Mouse (Mus musculus) limb, embryonic 12.5 days (tissue): ENCODE measurements around the gene Il12rb1. TPM values are rescaled to one million over a fixed set of nuclear protein-coding genes. Genes with fewer than 3 reads are reported as not detected.
A peak's percentile ranks its signal among the peaks of the same experiment; 100 is the strongest.

Experiments
- ATAC-seq: fragments of 200-750 bp; cut with Nextera tagmentation; 2 replicates; pipeline ENCODE4 v1.8.0; 2017; ENCODE audit warnings: low read depth, moderate TSS enrichment; ENCODE audit not compliant: insufficient number of reproducible peaks, insufficient read depth, low FRiP score, low TSS enrichment
- H3K27ac ChIP-seq: fragments of 300-500 bp; sonication (generic); 2 replicates; pipeline ENCODE4 v1.5.1; 2016; ENCODE audit warnings: mild to moderate bottlenecking, moderate library complexity
- H3K27me3 ChIP-seq: fragments of 300-500 bp; sonication (generic); 2 replicates; pipeline ENCODE4 v1.6.1; 2016; ENCODE audit warnings: mild to moderate bottlenecking, moderate library complexity
- H3K36me3 ChIP-seq: fragments of 300-500 bp; sonication (generic); 2 replicates; pipeline ENCODE4 v1.6.1; 2016; ENCODE audit warnings: mild to moderate bottlenecking, moderate library complexity
- H3K4me1 ChIP-seq: fragments of 300-500 bp; sonication (generic); replicated peaks from 2 replicates; pipeline ENCODE4 v1.6.1; 2016
- H3K4me2 ChIP-seq: fragments of 300-500 bp; sonication (generic); 2 replicates; pipeline ENCODE4 v1.6.1; 2016; ENCODE audit warnings: mild to moderate bottlenecking, moderate library complexity
- H3K4me3 ChIP-seq: fragments of 300-500 bp; sonication (generic); replicated peaks from 2 replicates; pipeline ENCODE4 v1.5.1; 2016; ENCODE audit warnings: mild to moderate bottlenecking
- H3K9ac ChIP-seq: fragments of 300-500 bp; sonication (generic); replicated peaks from 2 replicates; pipeline ENCODE4 v1.6.1; 2016; ENCODE audit warnings: mild to moderate bottlenecking, moderate library complexity
- H3K9me3 ChIP-seq: fragments of 300-500 bp; sonication (generic); 2 replicates; pipeline ENCODE4 v1.6.1; 2016; ENCODE audit warnings: mild to moderate bottlenecking, moderate library complexity
- WGBS: fragments of 180-500 bp; shearing (Covaris S2); methylation state at CpG from one replicate; pipeline ENCODE4 v1.1.7; 2016; 5-methylcytosine and 5-hydroxymethylcytosine counted together
- polyA plus RNA-seq: library from polyadenylated mRNA; unstranded; fragments of >200 nt; fragmentation: Nextera tagmentation; extraction: Ambion mirVana; gene quantifications from 2 replicates; pipeline ENCODE4 v1.2.1, GENCODE M21; 2016

Il12rb1 gene
- not detected in 2 replicates for polyA plus RNA-seq

DNA sequence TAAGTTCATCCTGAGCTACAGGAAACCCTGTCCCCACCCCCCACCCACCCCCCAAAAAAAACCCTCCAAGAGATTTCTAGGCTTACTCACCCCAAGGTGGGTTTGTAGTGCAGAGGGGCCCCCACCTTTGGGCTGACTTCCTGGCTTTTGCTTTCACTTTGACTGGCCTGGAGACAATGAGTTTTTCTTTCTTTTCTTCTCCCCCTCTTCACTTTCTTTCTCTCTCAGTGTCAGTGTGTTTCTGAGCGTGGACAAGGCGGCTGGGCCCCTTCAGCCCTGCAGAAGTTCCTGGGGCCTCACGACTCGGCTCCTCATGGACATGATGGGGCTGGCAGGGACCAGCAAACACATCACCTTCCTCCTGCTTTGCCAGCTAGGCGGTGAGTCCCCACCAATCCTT is at the start of gene Il12rb1:
Gene Il12rb1, plus strand, starts transcription at position 211 of the 400 bp plus-strand sequence.
- Histone ChIP-seq H3K4me1 (peaks cover 10% of the 10 kb centered on the region), H3K9ac (no peak within 1 kb of the TSS), H3K36me3 (no peaks in the 10 kb centered on the region), H3K4me3 (no peak within 1 kb of the TSS), H3K9me3 (no peaks in the 10 kb centered on the region), H3K4me2 (no peak within 1 kb of the TSS), H3K27ac (no peak within 1 kb of the TSS), H3K27me3 (peaks cover 58% of the 10 kb centered on the region)
- ATAC-seq: no peak
- WGBS: 67% methylated on average over 5 of the region's 5 CpGs

GRCm38 (mm10) chr8:70758616-70759561 is 49.4 kb upstream of the Il12rb1 start:
- no peaks in the 10 kb centered on the region for H3K9me3 ChIP-seq
- ATAC-seq: no peak
- no peak overlapping the region for H3K27ac ChIP-seq
- H3K27me3 ChIP-seq: no peaks in the 10 kb centered on the region
- H3K9ac ChIP-seq: 0 out of 2 replicates have a peak overlapping the region, but pooled peaks have one; percentile 8
- peaks cover 28% of the 10 kb centered on the region for H3K4me1 ChIP-seq
- no peak overlapping the region for H3K4me2 ChIP-seq
- peaks cover 26% of the 10 kb centered on the region for H3K36me3 ChIP-seq
- WGBS: 69% methylated on average over 19 of the region's 19 CpGs
- no peak overlapping the region for H3K4me3 ChIP-seq

DNA sequence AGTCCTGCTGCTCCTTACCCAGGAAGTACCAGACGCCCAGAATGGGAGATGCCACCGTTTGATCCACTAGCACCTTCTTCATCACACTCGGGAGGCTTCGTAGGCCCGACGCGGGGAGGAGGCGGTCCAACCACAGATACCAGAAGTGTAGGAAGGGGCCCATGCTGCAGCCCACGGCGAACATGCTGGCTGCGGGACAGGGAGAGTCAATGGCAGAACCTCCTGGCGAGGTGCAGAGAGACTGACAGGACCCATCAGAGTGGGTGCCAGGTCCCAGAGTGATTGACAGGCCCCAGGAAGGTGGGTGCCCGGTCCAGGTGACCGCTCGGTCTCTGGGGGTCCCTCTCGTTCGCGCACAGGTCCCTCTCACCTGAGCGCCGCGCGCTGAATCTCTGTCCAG is 47.9 kb upstream of the Il12rb1 start:
- Histone ChIP-seq H3K4me2 (peak overlapping the region; percentile 98), H3K27ac (peak overlapping the region; percentile 56), H3K36me3 (peaks cover 26% of the 10 kb centered on the region), H3K9me3 (no peaks in the 10 kb centered on the region), H3K9ac (peak overlapping the region; percentile 74), H3K4me3 (peak overlapping the region; percentile 68), H3K4me1 (peaks cover 20% of the 10 kb centered on the region), H3K27me3 (no peaks in the 10 kb centered on the region)
- 1% methylated on average over 22 of the region's 22 CpGs for WGBS
- ATAC-seq: no peak

DNA sequence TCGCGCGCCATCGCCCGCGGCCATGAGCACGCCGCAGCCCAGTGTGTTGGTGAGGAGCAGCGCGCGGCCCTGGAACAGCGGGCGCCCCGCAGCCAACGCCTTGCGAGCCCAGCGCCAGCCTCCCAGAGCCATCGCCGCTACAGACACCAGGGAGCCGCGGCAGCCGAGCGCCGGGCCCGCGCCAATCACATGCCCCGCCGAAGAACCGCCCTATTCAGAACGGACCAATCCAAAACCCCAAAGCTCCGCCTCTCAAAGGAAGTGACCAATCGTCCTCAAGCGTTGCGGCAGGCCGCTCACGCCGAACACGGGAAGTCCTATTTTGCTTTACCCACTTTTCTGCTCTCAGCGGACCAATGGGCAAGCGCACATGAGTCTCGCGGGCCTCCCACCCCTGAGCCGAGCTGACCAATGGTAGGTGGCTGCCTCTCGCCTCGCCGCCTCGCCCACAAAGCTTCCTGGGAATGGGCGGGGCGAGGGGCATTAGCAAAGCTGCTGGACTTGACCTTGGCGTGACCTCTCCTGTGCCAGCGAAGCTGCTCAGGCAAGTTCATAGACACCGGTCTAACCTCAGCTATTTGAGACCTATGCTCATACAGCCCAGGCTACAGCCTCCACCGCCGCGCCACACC is 47.4 kb upstream of the Il12rb1 start, which contains the start of gene Mpv17l2:
Gene Mpv17l2, minus strand, starts transcription at position 172 of the 632 bp plus-strand sequence.
- Histone ChIP-seq H3K4me2 (peak within 1 kb of the TSS; percentile 98), H3K36me3 (peaks cover 26% of the 10 kb centered on the region), H3K4me1 (peaks cover 19% of the 10 kb centered on the region), H3K9ac (peak within 1 kb of the TSS; percentile 74), H3K27ac (peak within 1 kb of the TSS; percentile 56), H3K4me3 (peak within 1 kb of the TSS; percentile 68), H3K9me3 (no peaks in the 10 kb centered on the region), H3K27me3 (no peaks in the 10 kb centered on the region)
- WGBS: under 1% methylated on average over 55 of the region's 55 CpGs
- ATAC-seq: peak; percentile 95

DNA sequence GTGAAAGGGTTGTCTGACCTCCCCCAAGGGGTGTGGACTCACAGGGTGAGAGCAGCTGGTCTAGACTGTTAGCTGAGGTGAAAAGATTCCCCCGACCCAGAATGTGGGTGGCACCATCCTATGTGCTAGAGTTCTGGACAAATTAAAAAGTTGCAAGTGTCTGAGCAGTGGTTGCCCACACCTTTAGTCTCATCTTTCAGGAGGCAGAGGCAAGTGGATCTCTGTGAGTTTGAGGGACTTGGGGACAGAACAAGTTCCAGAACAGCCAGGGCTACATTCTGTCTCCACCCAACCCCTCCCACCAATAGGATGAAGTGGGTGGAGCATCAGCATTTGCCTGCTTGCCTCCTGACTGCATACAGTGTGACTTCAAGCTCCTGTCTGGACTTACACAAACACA is 46.1 kb upstream of the Il12rb1 start:
- Histone ChIP-seq H3K9ac (no peak overlapping the region), H3K27me3 (no peaks in the 10 kb centered on the region), H3K36me3 (peaks cover 16% of the 10 kb centered on the region), H3K4me3 (no peak overlapping the region), H3K27ac (no peak overlapping the region), H3K9me3 (no peaks in the 10 kb centered on the region), H3K4me2 (no peak overlapping the region), H3K4me1 (peaks cover 30% of the 10 kb centered on the region)
- 82% methylated on average over 1 of the region's 1 CpGs for WGBS
- no peak for ATAC-seq

DNA sequence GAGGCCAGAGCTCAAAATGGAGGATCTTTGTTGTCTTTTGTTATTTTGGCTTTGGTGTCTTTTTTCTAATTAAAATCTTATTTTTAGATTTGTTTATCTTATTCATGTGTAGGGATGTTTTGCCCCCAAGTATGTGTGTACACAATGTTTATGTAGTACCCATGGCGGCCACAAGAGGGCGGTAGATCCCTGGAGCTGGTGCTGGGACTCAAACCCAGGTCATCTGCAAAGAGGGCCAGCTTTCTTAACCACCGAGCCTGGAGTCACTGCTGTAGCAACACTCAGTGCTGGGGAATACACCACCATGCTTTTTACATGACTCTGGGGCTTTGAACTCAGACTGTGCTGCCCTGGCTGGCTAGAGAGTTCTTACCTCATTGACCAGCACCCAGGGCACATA is 44.9 kb upstream of the Il12rb1 start:
- peaks cover 30% of the 10 kb centered on the region for H3K4me1 ChIP-seq
- no peak overlapping the region for H3K4me3 ChIP-seq
- H3K4me2 ChIP-seq: no peak overlapping the region
- H3K9me3 ChIP-seq: no peaks in the 10 kb centered on the region
- WGBS: 4% methylated on average over 3 of the region's 3 CpGs
- no peaks in the 10 kb centered on the region for H3K27me3 ChIP-seq
- H3K36me3 ChIP-seq: peaks cover 13% of the 10 kb centered on the region
- no peak overlapping the region for H3K27ac ChIP-seq
- no peak for ATAC-seq
- no peak overlapping the region for H3K9ac ChIP-seq

GRCm38 (mm10) chr8:70764026-70764425 is 44.2 kb upstream of the Il12rb1 start:
- no peaks in the 10 kb centered on the region for H3K27me3 ChIP-seq
- peaks cover 16% of the 10 kb centered on the region for H3K36me3 ChIP-seq
- 86% methylated on average over 8 of the region's 8 CpGs for WGBS
- no peaks in the 10 kb centered on the region for H3K9me3 ChIP-seq
- H3K4me2 ChIP-seq: no peak overlapping the region
- H3K4me1 ChIP-seq: peaks cover 28% of the 10 kb centered on the region
- ATAC-seq: no peak
- no peak overlapping the region for H3K9ac ChIP-seq
- H3K27ac ChIP-seq: no peak overlapping the region
- H3K4me3 ChIP-seq: no peak overlapping the region

- peaks cover 21% of the 10 kb centered on the region for H3K36me3 ChIP-seq
- 92% methylated on average over 13 of the region's 13 CpGs for WGBS
- no peak overlapping the region for H3K9ac ChIP-seq
Measured at GRCm38 (mm10) chr8:70764676-70765075, 43.6 kb upstream of the Il12rb1 start.

GRCm38 (mm10) chr8:70765329-70765728 is 42.9 kb upstream of the Il12rb1 start:
- H3K27me3 ChIP-seq: no peaks in the 10 kb centered on the region
- H3K9ac ChIP-seq: peak overlapping the region; percentile 66
- no peaks in the 10 kb centered on the region for H3K9me3 ChIP-seq
- H3K4me2 ChIP-seq: peak overlapping the region; percentile 89
- 78% methylated on average over 9 of the region's 9 CpGs for WGBS
- peak overlapping the region; percentile 45 for H3K4me3 ChIP-seq
- H3K4me1 ChIP-seq: peaks cover 16% of the 10 kb centered on the region
- peaks cover 28% of the 10 kb centered on the region for H3K36me3 ChIP-seq
- no peak overlapping the region for H3K27ac ChIP-seq
- ATAC-seq: no peak

More at GRCm38 (mm10) chr8:70764676-70765075, 43.6 kb upstream of the Il12rb1 start:
- H3K4me3 ChIP-seq: no peak overlapping the region
- H3K4me2 ChIP-seq: no peak overlapping the region
- no peak overlapping the region for H3K27ac ChIP-seq
- no peaks in the 10 kb centered on the region for H3K9me3 ChIP-seq
- no peak for ATAC-seq
- no peaks in the 10 kb centered on the region for H3K27me3 ChIP-seq
- H3K4me1 ChIP-seq: peaks cover 23% of the 10 kb centered on the region

DNA sequence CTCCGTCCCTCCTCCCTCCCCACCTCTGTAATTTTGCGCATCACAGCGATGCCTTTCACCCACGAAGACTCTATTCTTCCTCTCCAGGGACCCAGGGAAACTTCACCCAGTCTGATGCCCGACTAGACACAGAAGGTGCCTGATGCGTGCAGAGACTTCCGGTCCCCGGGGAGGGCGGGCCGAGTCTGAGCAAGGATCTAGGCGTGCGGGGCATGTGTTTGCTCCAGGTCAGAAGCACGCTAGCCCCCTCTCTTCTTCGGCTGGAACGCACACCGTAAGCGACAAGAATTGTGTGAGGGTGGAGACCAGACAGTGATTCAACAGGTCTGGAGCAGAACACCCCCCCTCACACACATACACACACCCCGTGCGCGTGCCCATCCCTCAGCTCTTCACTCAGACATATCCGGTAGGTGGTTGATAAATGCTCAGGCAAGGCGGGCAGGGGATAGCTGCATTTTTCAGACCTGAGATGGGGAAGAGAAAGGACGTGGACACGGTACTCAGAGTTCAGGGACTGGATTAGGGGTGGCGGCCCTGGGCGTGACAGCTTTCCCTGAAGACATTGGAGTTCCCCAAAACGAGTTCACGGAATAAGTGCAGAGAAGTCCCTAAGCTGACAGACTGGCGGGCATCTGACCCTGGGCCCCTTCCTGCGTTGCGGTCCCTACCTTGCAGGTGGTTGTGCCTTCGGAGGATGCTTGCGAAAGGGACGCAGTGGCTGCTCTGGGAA is 42.2 kb upstream of the Il12rb1 start:
- no peaks in the 10 kb centered on the region for H3K9me3 ChIP-seq
- H3K27ac ChIP-seq: no peak overlapping the region
- peak overlapping the region; percentile 89 for H3K4me2 ChIP-seq
- peaks cover 15% of the 10 kb centered on the region for H3K4me1 ChIP-seq
- WGBS: 2% methylated on average over 34 of the region's 34 CpGs
- H3K4me3 ChIP-seq: peak overlapping the region; percentile 45
- H3K27me3 ChIP-seq: no peaks in the 10 kb centered on the region
- peak overlapping the region; percentile 66 for H3K9ac ChIP-seq
- ATAC-seq: no peak
- H3K36me3 ChIP-seq: peaks cover 34% of the 10 kb centered on the region
